Mouse (Mus musculus) embryonic fibroblast, embryonic 13.5 days (primary cell): ENCODE data around the gene Frem2. TPM values are rescaled to one million over a fixed set of nuclear protein-coding genes. Genes with fewer than 3 reads are reported as not detected.

Experiments used
- H3K27ac ChIP-seq: 2 replicates; pipeline ENCODE4 v1.5.1; 2012; ENCODE audit warnings: low read length, control low read depth, inconsistent platforms; ENCODE audit not compliant: insufficient read depth
- H3K4me1 ChIP-seq: 2 replicates; pipeline ENCODE4 v1.6.1; 2011; ENCODE audit warnings: low read length; ENCODE audit not compliant: control insufficient read depth, insufficient read depth
- H3K4me3 ChIP-seq: 2 replicates; pipeline ENCODE4 v1.5.1; 2011; ENCODE audit warnings: mild to moderate bottlenecking, control low read depth, low read length; ENCODE audit not compliant: insufficient read depth
- CTCF ChIP-seq: IDR thresholded peaks from 2 replicates; pipeline ENCODE4 v1.5.1; 2011; ENCODE audit warnings: mild to moderate bottlenecking, control low read depth, low read length, moderate library complexity, borderline replicate concordance; ENCODE audit not compliant: insufficient read depth
- POLR2A ChIP-seq: IDR thresholded peaks from 2 replicates; pipeline ENCODE4 v1.6.1; 2011; ENCODE audit warnings: low read depth, mild to moderate bottlenecking, control low read depth, low read length, moderate library complexity
- polyA plus RNA-seq: library from polyadenylated mRNA; stranded (reverse); fragments of >200 nt; gene quantifications from 2 replicates; pipeline ENCODE4 v1.2.4, GENCODE M21; 2011; ENCODE audit warnings: low read depth; ENCODE audit not compliant: missing spikeins, insufficient read length

Gene Frem2
- polyA plus RNA-seq, result 0.23 TPM in 2 replicates

- Histone ChIP-seq H3K4me1 (no peaks in the 10 kb centered on the region), H3K4me3 (peak within 1 kb of the TSS; percentile 42), H3K27ac (no peak within 1 kb of the TSS)
- TF ChIP-seq POLR2A (no peak), CTCF (no peak)
Measured at GRCm38 (mm10) chr3:53656878-53657561, at the start of gene Frem2. Gene Frem2 (minus strand): TSS chr3:53657355.

GRCm38 (mm10) chr3:53705992-53706495, 48.9 kb upstream of the Frem2 start:
- Histone ChIP-seq H3K27ac (no peak overlapping the region), H3K4me3 (no peak overlapping the region), H3K4me1 (no peaks in the 10 kb centered on the region)
- no peak for TF ChIP-seq POLR2A
- no peak for TF ChIP-seq CTCF

GRCm38 (mm10) chr3:53703126-53703505, 46.0 kb upstream of the Frem2 start:
- Histone ChIP-seq H3K4me1 (no peaks in the 10 kb centered on the region), H3K27ac (no peak overlapping the region), H3K4me3 (no peak overlapping the region)
- TF ChIP-seq CTCF, result no peak
- TF ChIP-seq POLR2A, result no peak

- Histone ChIP-seq H3K27ac (no peak overlapping the region), H3K4me1 (no peaks in the 10 kb centered on the region), H3K4me3 (no peak overlapping the region)
- no peak for TF ChIP-seq POLR2A
- TF ChIP-seq CTCF, result no peak
Measured at GRCm38 (mm10) chr3:53702421-53703125, 45.4 kb upstream of the Frem2 start.

- Histone ChIP-seq H3K4me3 (no peak overlapping the region), H3K4me1 (no peaks in the 10 kb centered on the region), H3K27ac (no peak overlapping the region)
- TF ChIP-seq POLR2A (no peak), CTCF (no peak)
Measured at GRCm38 (mm10) chr3:53701940-53702339, 44.8 kb upstream of the Frem2 start.

GRCm38 (mm10) chr3:53687776-53688175, 30.6 kb upstream of the Frem2 start:
- Histone ChIP-seq H3K27ac (no peak overlapping the region), H3K4me1 (no peaks in the 10 kb centered on the region), H3K4me3 (no peak overlapping the region)
- TF ChIP-seq POLR2A (no peak), CTCF (no peak)

GRCm38 (mm10) chr3:53682244-53682643, 25.1 kb upstream of the Frem2 start:
- no peak for TF ChIP-seq POLR2A
- TF ChIP-seq CTCF, result no peak
- no peaks in the 10 kb centered on the region for H3K4me1 ChIP-seq
- no peak overlapping the region for H3K4me3 ChIP-seq
- no peak overlapping the region for H3K27ac ChIP-seq

- no peak overlapping the region for H3K27ac ChIP-seq
- H3K4me3 ChIP-seq, result no peak overlapping the region
- no peaks in the 10 kb centered on the region for H3K4me1 ChIP-seq
- no peak for TF ChIP-seq CTCF
- TF ChIP-seq POLR2A, result no peak
Measured at GRCm38 (mm10) chr3:53680816-53681215, 23.7 kb upstream of the Frem2 start.

- H3K4me3 ChIP-seq, result no peak overlapping the region
- no peaks in the 10 kb centered on the region for H3K4me1 ChIP-seq
- no peak overlapping the region for H3K27ac ChIP-seq
- TF ChIP-seq POLR2A (no peak), CTCF (no peak)
Measured at GRCm38 (mm10) chr3:53674225-53674624, 17.1 kb upstream of the Frem2 start.

- H3K4me1 ChIP-seq, result no peaks in the 10 kb centered on the region
- no peak overlapping the region for H3K4me3 ChIP-seq
- no peak overlapping the region for H3K27ac ChIP-seq
- no peak for TF ChIP-seq CTCF
Measured at GRCm38 (mm10) chr3:53669736-53670135, 12.6 kb upstream of the Frem2 start.
